Mouse (Mus musculus): ENCODE measurements at regions not wholly inside any gene's neighbourhood (a gene's known extent, or its start where the extent isn't known, plus 50 kb on each side); places are given as distances from the start of the nearest gene placed in this dataset.

GRCm38 (mm10) chr4:12230731-12231130 lies 58.9 kb upstream of the Fam92a start:
- Histone ChIP-seq H3K36me3 (replicated peaks) (no peaks in the 10 kb centered on the region), H3K27ac (replicated peaks) (no peak overlapping the region), H3K27me3 (replicated peaks; ENCODE audit: low read depth, poor library complexity, severe bottlenecking) (no peaks in the 10 kb centered on the region), H3K9me3 (no peaks in the 10 kb centered on the region), H3K4me3 (no peak overlapping the region), H3K4me1 (no peaks in the 10 kb centered on the region; the same call in 1 of the 2 replicates)
- no peak for DNase-seq (ENCODE audit: low spot score)
- 85% methylated on average over 1 of the region's 1 CpGs for WGBS
